Mouse (Mus musculus): Measurements from ENCODE around the gene Krtap16-1. TPM values are rescaled to one million over a fixed set of nuclear protein-coding genes. Genes with fewer than 3 reads are reported as not detected.

Gene Krtap16-1
- polyA plus RNA-seq (2014; fragmentation: Nextera tagmentation; extraction: Ambion mirVana) = 0.09 TPM in 1 of 2 replicates, not detected in the other

- Histone ChIP-seq H3K27me3 (replicated peaks; ENCODE audit: control insufficient read depth, insufficient read depth, low read length) (no peaks in the 10 kb centered on the region), H3K9ac (ENCODE audit: low read length) (no peak within 1 kb of the TSS), H3K9me3 (replicated peaks; ENCODE audit: control insufficient read depth, low read length) (no peaks in the 10 kb centered on the region), H3K27ac (ENCODE audit: low read depth, low read length) (peak within 1 kb of the TSS; percentile 63; the same call in 1 of the 2 replicates), H3K4me3 (ENCODE audit: low read depth, low read length) (no peak within 1 kb of the TSS), H3K4me1 (ENCODE audit: control insufficient read depth, insufficient read depth, low read length) (no peaks in the 10 kb centered on the region), H3K4me2 (ENCODE audit: low read length) (no peak within 1 kb of the TSS), H3K36me3 (ENCODE audit: control insufficient read depth, insufficient read depth, low read length) (no peaks in the 10 kb centered on the region)
- DNase-seq (ENCODE audit: low spot score) (no peak), ATAC-seq (0 out of 2 replicates have a peak, but pooled peaks have one; percentile 4)
- WGBS = 84% methylated on average over 8 of the region's 8 CpGs
Observed at GRCm38 (mm10) chr11:99986180-99986647, at the start of gene Krtap16-1. Gene Krtap16-1 (minus strand): TSS chr11:99986597.

GRCm38 (mm10) chr11:100029768-100030167 is 43.4 kb upstream of the Krtap16-1 start, which contains the start of gene Krt33b:
Gene Krt33b (minus strand): TSS chr11:100029868.
- Histone ChIP-seq H3K4me1 (ENCODE audit: control insufficient read depth, insufficient read depth, low read length) (no peaks in the 10 kb centered on the region), H3K9me3 (replicated peaks; ENCODE audit: control insufficient read depth, low read length) (no peaks in the 10 kb centered on the region), H3K4me2 (ENCODE audit: low read length) (no peak within 1 kb of the TSS), H3K9ac (ENCODE audit: low read length) (no peak within 1 kb of the TSS), H3K27ac (ENCODE audit: low read depth, low read length) (no peak within 1 kb of the TSS), H3K4me3 (ENCODE audit: low read depth, low read length) (no peak within 1 kb of the TSS), H3K27me3 (replicated peaks; ENCODE audit: control insufficient read depth, insufficient read depth, low read length) (no peaks in the 10 kb centered on the region), H3K36me3 (ENCODE audit: control insufficient read depth, insufficient read depth, low read length) (no peaks in the 10 kb centered on the region)
- WGBS = 92% methylated on average over 6 of the region's 6 CpGs
- DNase-seq (ENCODE audit: low spot score) (no peak), ATAC-seq (no peak)

DNA sequence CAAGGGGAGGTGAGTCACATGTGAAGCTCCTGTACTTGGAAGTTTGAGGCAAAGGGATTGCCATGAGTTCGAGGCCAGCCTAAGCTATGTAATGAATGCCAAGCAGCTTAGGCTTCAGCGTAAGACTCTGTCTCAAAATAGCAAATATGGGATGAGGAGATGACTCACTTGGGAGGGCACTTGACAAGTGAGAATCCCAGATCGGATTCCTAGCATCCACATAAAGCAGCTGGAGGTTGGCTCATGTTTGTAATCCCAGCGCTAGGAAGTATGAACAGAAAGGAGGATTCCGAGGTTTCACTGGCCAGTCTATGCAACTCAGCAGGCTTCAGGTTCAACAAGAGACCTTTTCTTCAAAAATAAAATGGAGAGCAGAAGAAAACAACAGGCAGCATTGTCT is 35.0 kb upstream of the Krtap16-1 start:
- 78% methylated on average over 5 of the region's 5 CpGs for WGBS
- Histone ChIP-seq H3K9ac (ENCODE audit: low read length) (no peak overlapping the region), H3K4me3 (ENCODE audit: low read depth, low read length) (no peak overlapping the region), H3K27me3 (replicated peaks; ENCODE audit: control insufficient read depth, insufficient read depth, low read length) (no peaks in the 10 kb centered on the region), H3K4me1 (ENCODE audit: control insufficient read depth, insufficient read depth, low read length) (no peaks in the 10 kb centered on the region), H3K27ac (ENCODE audit: low read depth, low read length) (no peak overlapping the region), H3K9me3 (replicated peaks; ENCODE audit: control insufficient read depth, low read length) (no peaks in the 10 kb centered on the region), H3K36me3 (ENCODE audit: control insufficient read depth, insufficient read depth, low read length) (no peaks in the 10 kb centered on the region), H3K4me2 (ENCODE audit: low read length) (no peak overlapping the region)
- ATAC-seq (no peak), DNase-seq (ENCODE audit: low spot score) (no peak)

DNA sequence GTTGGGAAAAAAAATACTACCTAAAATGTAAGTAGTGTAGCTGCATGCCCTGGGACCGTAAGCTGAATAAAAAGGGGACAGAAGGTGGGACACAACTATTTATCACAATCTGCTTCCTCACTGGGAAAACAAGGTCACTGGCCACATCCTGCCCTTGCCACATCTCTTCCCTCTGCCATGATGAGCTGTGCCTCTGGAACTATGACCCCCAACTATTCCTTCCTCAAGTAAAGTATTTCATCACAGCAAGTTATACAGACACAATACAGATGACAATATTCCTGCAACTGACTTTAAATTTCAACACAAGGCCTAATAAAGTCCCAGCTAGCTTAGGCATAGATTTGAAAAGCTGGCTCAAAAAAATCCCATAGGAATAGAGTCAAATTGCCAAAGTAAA is 33.1 kb upstream of the Krtap16-1 start:
- H3K4me1 ChIP-seq (ENCODE audit: control insufficient read depth, insufficient read depth, low read length) = no peaks in the 10 kb centered on the region
- H3K4me3 ChIP-seq (ENCODE audit: low read depth, low read length) = no peak overlapping the region
- ATAC-seq = no peak
- DNase-seq (ENCODE audit: low spot score) = no peak
- no peak overlapping the region for H3K9ac ChIP-seq (ENCODE audit: low read length)
- 91% methylated on average over 1 of the region's 1 CpGs for WGBS
- no peaks in the 10 kb centered on the region for H3K27me3 ChIP-seq (replicated peaks; ENCODE audit: control insufficient read depth, insufficient read depth, low read length)
- H3K36me3 ChIP-seq (ENCODE audit: control insufficient read depth, insufficient read depth, low read length) = no peaks in the 10 kb centered on the region
- no peak overlapping the region for H3K4me2 ChIP-seq (ENCODE audit: low read length)
- H3K27ac ChIP-seq (ENCODE audit: low read depth, low read length) = no peak overlapping the region
- H3K9me3 ChIP-seq (replicated peaks; ENCODE audit: control insufficient read depth, low read length) = no peaks in the 10 kb centered on the region

- H3K27ac ChIP-seq (ENCODE audit: low read depth, low read length) = no peak within 1 kb of the TSS
- H3K9ac ChIP-seq (ENCODE audit: low read length) = no peak within 1 kb of the TSS
- WGBS = 85% methylated on average over 4 of the region's 4 CpGs
- DNase-seq (ENCODE audit: low spot score) = no peak
- no peak within 1 kb of the TSS for H3K4me3 ChIP-seq (ENCODE audit: low read depth, low read length)
- no peak for ATAC-seq
- no peaks in the 10 kb centered on the region for H3K4me1 ChIP-seq (ENCODE audit: control insufficient read depth, insufficient read depth, low read length)
- H3K9me3 ChIP-seq (replicated peaks; ENCODE audit: control insufficient read depth, low read length) = no peaks in the 10 kb centered on the region
- H3K36me3 ChIP-seq (ENCODE audit: control insufficient read depth, insufficient read depth, low read length) = no peaks in the 10 kb centered on the region
- H3K27me3 ChIP-seq (replicated peaks; ENCODE audit: control insufficient read depth, insufficient read depth, low read length) = no peaks in the 10 kb centered on the region
- H3K4me2 ChIP-seq (ENCODE audit: low read length) = no peak within 1 kb of the TSS
Observed at GRCm38 (mm10) chr11:100016112-100016511, 29.7 kb upstream of the Krtap16-1 start, which contains the start of gene Krt33a. Gene Krt33a (minus strand): TSS chr11:100016212.

- ATAC-seq = no peak
- 78% methylated on average over 4 of the region's 4 CpGs for WGBS
Observed at GRCm38 (mm10) chr11:100013691-100014171, 27.3 kb upstream of the Krtap16-1 start.

GRCm38 (mm10) chr11:100010682-100011081 is 24.3 kb upstream of the Krtap16-1 start:
- H3K9me3 ChIP-seq (replicated peaks; ENCODE audit: control insufficient read depth, low read length) = no peaks in the 10 kb centered on the region
- no peak overlapping the region for H3K4me3 ChIP-seq (ENCODE audit: low read depth, low read length)
- WGBS = 93% methylated on average over 5 of the region's 5 CpGs
- no peaks in the 10 kb centered on the region for H3K4me1 ChIP-seq (ENCODE audit: control insufficient read depth, insufficient read depth, low read length)
- DNase-seq (ENCODE audit: low spot score) (no peak), ATAC-seq (no peak)
- H3K4me2 ChIP-seq (ENCODE audit: low read length) = no peak overlapping the region
- H3K36me3 ChIP-seq (ENCODE audit: control insufficient read depth, insufficient read depth, low read length) = no peaks in the 10 kb centered on the region
- H3K27ac ChIP-seq (ENCODE audit: low read depth, low read length) = no peak overlapping the region
- H3K9ac ChIP-seq (ENCODE audit: low read length) = no peak overlapping the region
- H3K27me3 ChIP-seq (replicated peaks; ENCODE audit: control insufficient read depth, insufficient read depth, low read length) = no peaks in the 10 kb centered on the region

More at GRCm38 (mm10) chr11:100013691-100014171, 27.3 kb upstream of the Krtap16-1 start:
- Histone ChIP-seq H3K4me2 (ENCODE audit: low read length) (no peak overlapping the region), H3K9ac (ENCODE audit: low read length) (no peak overlapping the region), H3K4me3 (ENCODE audit: low read depth, low read length) (no peak overlapping the region), H3K36me3 (ENCODE audit: control insufficient read depth, insufficient read depth, low read length) (no peaks in the 10 kb centered on the region), H3K4me1 (ENCODE audit: control insufficient read depth, insufficient read depth, low read length) (no peaks in the 10 kb centered on the region), H3K9me3 (replicated peaks; ENCODE audit: control insufficient read depth, low read length) (no peaks in the 10 kb centered on the region), H3K27ac (ENCODE audit: low read depth, low read length) (no peak overlapping the region), H3K27me3 (replicated peaks; ENCODE audit: control insufficient read depth, insufficient read depth, low read length) (no peaks in the 10 kb centered on the region)
- no peak for DNase-seq (ENCODE audit: low spot score)

- H3K9ac ChIP-seq (ENCODE audit: low read length) = no peak overlapping the region
- no peaks in the 10 kb centered on the region for H3K9me3 ChIP-seq (replicated peaks; ENCODE audit: control insufficient read depth, low read length)
- no peak overlapping the region for H3K27ac ChIP-seq (ENCODE audit: low read depth, low read length)
- no peak for DNase-seq (ENCODE audit: low spot score)
- no peak overlapping the region for H3K4me2 ChIP-seq (ENCODE audit: low read length)
- 84% methylated on average over 5 of the region's 5 CpGs for WGBS
- H3K27me3 ChIP-seq (replicated peaks; ENCODE audit: control insufficient read depth, insufficient read depth, low read length) = no peaks in the 10 kb centered on the region
- no peak for ATAC-seq
- H3K4me1 ChIP-seq (ENCODE audit: control insufficient read depth, insufficient read depth, low read length) = no peaks in the 10 kb centered on the region
- no peaks in the 10 kb centered on the region for H3K36me3 ChIP-seq (ENCODE audit: control insufficient read depth, insufficient read depth, low read length)
- H3K4me3 ChIP-seq (ENCODE audit: low read depth, low read length) = no peak overlapping the region
Observed at GRCm38 (mm10) chr11:100008336-100008735, 21.9 kb upstream of the Krtap16-1 start.

DNA sequence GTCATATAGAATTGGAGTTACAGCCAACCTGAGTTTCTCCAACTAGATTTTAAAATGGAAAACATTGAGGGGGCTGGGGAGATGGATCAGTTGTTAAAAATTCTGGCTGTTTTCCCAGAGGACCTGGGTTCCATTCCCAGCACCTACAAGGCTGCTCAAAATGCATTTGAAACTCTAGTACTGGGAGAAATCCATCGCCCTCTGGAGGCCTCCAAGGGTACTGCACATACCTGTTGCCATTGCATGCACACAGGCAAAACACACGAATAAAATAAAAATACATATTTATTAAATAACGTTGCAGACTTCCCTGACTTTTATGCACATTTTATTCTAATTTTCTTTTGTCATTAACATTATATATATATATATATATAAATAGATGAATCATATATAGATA is 20.2 kb upstream of the Krtap16-1 start:
- Histone ChIP-seq H3K9ac (ENCODE audit: low read length) (no peak overlapping the region), H3K27ac (ENCODE audit: low read depth, low read length) (no peak overlapping the region), H3K4me3 (ENCODE audit: low read depth, low read length) (no peak overlapping the region), H3K4me1 (ENCODE audit: control insufficient read depth, insufficient read depth, low read length) (no peaks in the 10 kb centered on the region), H3K4me2 (ENCODE audit: low read length) (no peak overlapping the region), H3K36me3 (ENCODE audit: control insufficient read depth, insufficient read depth, low read length) (no peaks in the 10 kb centered on the region), H3K9me3 (replicated peaks; ENCODE audit: control insufficient read depth, low read length) (no peaks in the 10 kb centered on the region), H3K27me3 (replicated peaks; ENCODE audit: control insufficient read depth, insufficient read depth, low read length) (no peaks in the 10 kb centered on the region)
- DNase-seq (ENCODE audit: low spot score) (no peak), ATAC-seq (no peak)
- 51% methylated on average over 3 of the region's 3 CpGs for WGBS
